Mouse (Mus musculus): ENCODE measurements around the gene Ajuba. TPM values are rescaled to one million over a fixed set of nuclear protein-coding genes. Genes with fewer than 3 reads are reported as not detected.

Ajuba gene
- polyA plus RNA-seq (2015; fragmentation: Nextera tagmentation; extraction: Ambion mirVana) = 18.9 and 26.4 TPM in 2 replicates

DNA sequence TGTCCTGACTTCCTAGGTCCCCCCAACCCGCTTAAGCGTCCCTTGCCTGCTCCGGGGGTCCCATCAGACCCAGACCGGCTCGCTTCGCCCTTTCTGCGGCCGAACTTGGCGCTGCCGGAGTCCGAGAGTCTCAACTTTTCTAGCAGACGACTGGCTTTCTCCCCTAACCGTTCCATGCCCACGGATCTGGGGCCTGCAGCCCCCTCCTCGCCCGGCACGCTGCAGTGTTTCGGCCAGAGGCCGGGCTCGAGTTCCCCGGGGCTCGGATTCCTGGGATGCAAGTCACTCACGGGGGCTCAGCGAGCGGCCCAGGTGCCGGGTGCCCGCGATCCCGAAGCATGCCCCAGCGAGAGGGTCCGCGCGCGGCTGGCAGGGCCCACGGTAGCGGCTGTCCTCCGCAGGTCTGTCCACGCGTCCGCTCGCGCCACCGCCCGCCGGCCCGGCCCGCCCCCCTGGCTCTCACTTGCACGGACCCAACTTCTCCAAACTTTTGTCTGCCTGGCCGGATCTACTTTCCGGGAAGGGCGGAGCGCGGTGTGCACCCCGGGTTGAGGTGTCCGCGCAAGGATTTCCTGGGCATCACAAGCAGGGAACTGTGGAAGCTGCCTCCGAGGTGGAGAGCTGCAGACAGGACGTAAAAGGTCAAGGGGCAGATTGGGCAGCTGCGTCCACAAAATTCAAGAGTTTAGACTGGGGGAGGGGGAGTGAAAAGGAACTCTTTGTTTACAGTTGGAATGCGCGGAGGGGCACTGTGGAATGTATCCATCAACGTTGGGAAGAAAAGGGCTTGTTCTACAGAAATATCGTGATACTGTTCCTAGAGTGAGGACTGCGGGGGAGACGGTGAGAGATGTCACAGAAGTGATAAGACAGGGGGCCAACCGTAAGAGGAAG, at the start of gene Ajuba:
Gene Ajuba, minus strand, starts transcription at position 470 of the 894 bp plus-strand sequence.
- Histone ChIP-seq H3K36me3 (ENCODE audit: control insufficient read depth, insufficient read depth, low read length) (no peaks in the 10 kb centered on the region), H3K4me1 (replicated peaks; ENCODE audit: control insufficient read depth, insufficient read depth) (peaks cover 6% of the 10 kb centered on the region; the same call in 1 of the 2 replicates), H3K4me3 (ENCODE audit: low read depth, low read length) (peak within 1 kb of the TSS; percentile 83), H3K9me3 (ENCODE audit: control insufficient read depth, low read length) (no peaks in the 10 kb centered on the region), H3K27me3 (ENCODE audit: control insufficient read depth, insufficient read depth, low read length) (no peaks in the 10 kb centered on the region), H3K27ac (replicated peaks) (peak within 1 kb of the TSS; percentile 89), H3K9ac (ENCODE audit: low read length) (peak within 1 kb of the TSS; percentile 89), H3K4me2 (replicated peaks; ENCODE audit: low read depth) (peak within 1 kb of the TSS; percentile 95)
- under 1% methylated on average over 59 of the region's 66 CpGs for WGBS
- peak; percentile 70 for ATAC-seq (ENCODE audit: low FRiP score, low TSS enrichment)
- DNase-seq (ENCODE audit: low spot score) = peak; percentile 90
- no peak for TF ChIP-seq CTCF (IDR thresholded peaks at IDR 0.05; ENCODE audit: low read depth)
- TF ChIP-seq EP300 (optimal IDR thresholded peaks at IDR 0.05) = no peak

DNA sequence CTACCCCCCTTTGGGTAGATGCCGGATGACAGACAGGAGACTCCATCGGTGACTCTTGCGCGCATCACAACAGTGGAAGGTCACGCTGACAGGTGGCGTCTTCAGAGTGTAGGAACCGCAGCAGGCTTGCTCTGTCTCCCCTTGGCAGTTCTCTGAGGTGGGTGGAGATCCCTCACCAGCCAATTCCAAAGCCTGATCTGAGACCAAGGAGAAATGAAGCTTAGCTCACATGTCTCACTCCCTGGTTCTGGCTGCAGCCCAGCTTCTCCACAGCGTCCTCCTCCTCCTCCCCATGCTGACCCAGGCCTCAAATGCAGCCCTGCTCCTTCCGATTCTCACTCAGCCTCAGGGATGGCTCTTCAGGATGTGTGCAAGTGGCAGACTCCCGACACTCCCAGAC, 47.6 kb upstream of the Ajuba start:
- Histone ChIP-seq H3K4me3 (ENCODE audit: low read depth, low read length) (no peak overlapping the region), H3K36me3 (ENCODE audit: control insufficient read depth, insufficient read depth, low read length) (no peaks in the 10 kb centered on the region), H3K4me2 (replicated peaks; ENCODE audit: low read depth) (no peak overlapping the region), H3K9me3 (ENCODE audit: control insufficient read depth, low read length) (no peaks in the 10 kb centered on the region), H3K9ac (ENCODE audit: low read length) (no peak overlapping the region; the same call in 1 of the 2 replicates), H3K4me1 (replicated peaks; ENCODE audit: control insufficient read depth, insufficient read depth) (no peaks in the 10 kb centered on the region), H3K27me3 (ENCODE audit: control insufficient read depth, insufficient read depth, low read length) (no peaks in the 10 kb centered on the region), H3K27ac (replicated peaks) (no peak overlapping the region)
- 66% methylated on average over 10 of the region's 10 CpGs for WGBS
- DNase-seq (ENCODE audit: low spot score) (no peak), ATAC-seq (ENCODE audit: low FRiP score, low TSS enrichment) (no peak)
- TF ChIP-seq CTCF (IDR thresholded peaks at IDR 0.05; ENCODE audit: low read depth) = no peak
- TF ChIP-seq EP300 (optimal IDR thresholded peaks at IDR 0.05) = no peak

DNA sequence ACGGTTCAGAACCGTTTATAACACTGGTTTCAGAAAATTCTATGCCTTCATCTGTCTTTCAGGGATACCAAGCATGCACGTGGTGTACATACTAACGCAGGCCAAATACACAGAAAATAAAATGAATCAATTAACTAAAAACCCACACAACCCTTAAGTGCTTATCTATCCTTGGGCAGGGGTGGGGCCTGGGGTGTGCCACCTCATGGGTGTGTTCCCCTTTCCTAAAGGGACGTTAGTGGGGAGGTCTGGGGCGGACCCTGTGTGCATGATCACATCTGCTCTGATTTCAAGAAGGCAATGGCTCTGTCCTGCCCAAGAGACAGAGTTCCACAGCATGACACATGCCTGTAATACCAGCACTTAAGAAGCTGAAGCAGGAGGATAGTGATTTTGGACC, 46.0 kb upstream of the Ajuba start:
- ATAC-seq (ENCODE audit: low FRiP score, low TSS enrichment) = no peak
- H3K9ac ChIP-seq (ENCODE audit: low read length) = no peak overlapping the region
- DNase-seq (ENCODE audit: low spot score) = no peak
- TF ChIP-seq CTCF (IDR thresholded peaks at IDR 0.05; ENCODE audit: low read depth) (no peak), EP300 (optimal IDR thresholded peaks at IDR 0.05) (no peak)
- no peaks in the 10 kb centered on the region for H3K9me3 ChIP-seq (ENCODE audit: control insufficient read depth, low read length)
- H3K36me3 ChIP-seq (ENCODE audit: control insufficient read depth, insufficient read depth, low read length) = no peaks in the 10 kb centered on the region
- no peaks in the 10 kb centered on the region for H3K4me1 ChIP-seq (replicated peaks; ENCODE audit: control insufficient read depth, insufficient read depth)
- no peak overlapping the region for H3K4me3 ChIP-seq (ENCODE audit: low read depth, low read length)
- 75% methylated on average over 6 of the region's 6 CpGs for WGBS
- no peak overlapping the region for H3K27ac ChIP-seq (replicated peaks)
- no peak overlapping the region for H3K4me2 ChIP-seq (replicated peaks; ENCODE audit: low read depth)
- H3K27me3 ChIP-seq (ENCODE audit: control insufficient read depth, insufficient read depth, low read length) = no peaks in the 10 kb centered on the region

DNA sequence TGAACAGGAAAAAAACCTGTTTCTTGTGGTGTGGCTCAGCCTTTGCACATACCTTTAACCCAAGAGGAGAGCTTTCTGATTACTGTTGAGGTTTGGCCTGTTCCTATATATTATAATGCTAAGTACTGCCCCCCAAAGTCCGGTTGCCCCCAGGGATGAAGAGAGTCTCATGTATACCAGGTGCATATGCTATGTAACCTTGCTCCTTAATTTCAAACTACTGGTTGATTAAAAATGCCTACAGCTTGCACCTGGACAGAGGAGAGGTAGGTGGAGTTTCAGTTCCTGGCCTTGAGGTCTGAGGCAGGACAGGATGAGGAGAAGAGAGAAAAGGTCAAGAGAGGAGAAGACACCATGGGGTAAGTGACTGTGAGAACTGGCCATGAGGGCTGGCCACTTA, 43.8 kb upstream of the Ajuba start, which contains the start of gene Psmb11:
Gene Psmb11, plus strand, starts transcription at position 301 of the 400 bp plus-strand sequence.
- no peaks in the 10 kb centered on the region for H3K27me3 ChIP-seq (ENCODE audit: control insufficient read depth, insufficient read depth, low read length)
- no peak for TF ChIP-seq CTCF (IDR thresholded peaks at IDR 0.05; ENCODE audit: low read depth)
- TF ChIP-seq EP300 (optimal IDR thresholded peaks at IDR 0.05) = no peak
- WGBS = 93% methylated on average over 1 of the region's 1 CpGs
- H3K4me1 ChIP-seq (replicated peaks; ENCODE audit: control insufficient read depth, insufficient read depth) = no peaks in the 10 kb centered on the region
- H3K4me2 ChIP-seq (replicated peaks; ENCODE audit: low read depth) = no peak within 1 kb of the TSS
- H3K9ac ChIP-seq (ENCODE audit: low read length) = no peak within 1 kb of the TSS
- no peaks in the 10 kb centered on the region for H3K36me3 ChIP-seq (ENCODE audit: control insufficient read depth, insufficient read depth, low read length)
- ATAC-seq (ENCODE audit: low FRiP score, low TSS enrichment) (no peak), DNase-seq (ENCODE audit: low spot score) (no peak)
- H3K9me3 ChIP-seq (ENCODE audit: control insufficient read depth, low read length) = no peaks in the 10 kb centered on the region
- H3K27ac ChIP-seq (replicated peaks) = no peak within 1 kb of the TSS
- H3K4me3 ChIP-seq (ENCODE audit: low read depth, low read length) = no peak within 1 kb of the TSS

DNA sequence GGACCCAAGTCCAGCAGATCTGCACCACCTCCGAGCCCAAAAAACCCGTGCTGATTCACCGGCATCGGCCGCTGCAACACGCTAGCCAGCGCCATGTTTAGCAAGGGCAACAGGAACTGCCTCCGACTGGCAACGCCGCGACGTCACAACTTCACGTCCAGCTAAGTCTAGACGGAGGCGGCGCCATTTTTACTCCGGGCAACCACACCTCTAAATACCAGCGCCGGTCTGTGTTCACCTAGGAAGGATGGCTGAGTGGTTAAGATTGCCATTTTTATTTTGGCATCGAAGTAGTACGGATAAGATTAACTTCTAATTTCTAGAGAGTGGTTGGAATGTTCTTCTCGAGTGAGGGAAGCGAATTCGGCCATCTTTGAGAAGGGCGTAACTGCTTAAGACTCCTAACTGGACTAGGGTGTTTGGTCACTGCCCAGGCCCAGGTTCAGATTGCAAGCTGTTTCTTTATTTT, 40.6 kb upstream of the Ajuba start, which contains the start of gene Psmb5:
Gene Psmb5, minus strand, starts transcription at position 126 of the 469 bp plus-strand sequence.
- H3K27ac ChIP-seq (replicated peaks) = peak within 1 kb of the TSS; percentile 65
- H3K9ac ChIP-seq (ENCODE audit: low read length) = peak within 1 kb of the TSS; percentile 88
- peak within 1 kb of the TSS; percentile 82 for H3K4me3 ChIP-seq (ENCODE audit: low read depth, low read length)
- 0 out of 2 replicates have a peak, but pooled peaks cover 6% of the 10 kb centered on the region for H3K36me3 ChIP-seq (ENCODE audit: control insufficient read depth, insufficient read depth, low read length)
- H3K4me1 ChIP-seq (replicated peaks; ENCODE audit: control insufficient read depth, insufficient read depth) = no peaks in the 10 kb centered on the region
- ATAC-seq (ENCODE audit: low FRiP score, low TSS enrichment) (peak; percentile 87), DNase-seq (ENCODE audit: low spot score) (peak; percentile 90)
- peak within 1 kb of the TSS; percentile 66 for H3K4me2 ChIP-seq (replicated peaks; ENCODE audit: low read depth)
- TF ChIP-seq CTCF (IDR thresholded peaks at IDR 0.05; ENCODE audit: low read depth) (no peak), EP300 (optimal IDR thresholded peaks at IDR 0.05) (no peak)
- H3K27me3 ChIP-seq (ENCODE audit: control insufficient read depth, insufficient read depth, low read length) = no peaks in the 10 kb centered on the region
- WGBS = 0% methylated on average over 25 of the region's 25 CpGs
- no peaks in the 10 kb centered on the region for H3K9me3 ChIP-seq (ENCODE audit: control insufficient read depth, low read length)

All from stomach, postnatal 0 days (tissue).